Mouse (Mus musculus) hindbrain, embryonic 10.5 days (tissue): Measurements from ENCODE around the gene Aph1a. TPM values are rescaled to one million over a fixed set of nuclear protein-coding genes. Genes with fewer than 3 reads are reported as not detected.

Experiments used
- DNase-seq: peaks from one replicate; pipeline ENCODE4 v3.0.0-alpha.2; 2017; ENCODE audit warnings: low spot score
- H3K27ac ChIP-seq: fragments of 300-500 bp; sonication (generic); 2 replicates; pipeline ENCODE4 v1.5.1; 2016; ENCODE audit warnings: mild to moderate bottlenecking, moderate library complexity
- H3K27me3 ChIP-seq: fragments of 300-500 bp; sonication (generic); 2 replicates; pipeline ENCODE4 v1.6.1; 2016; ENCODE audit warnings: mild to moderate bottlenecking; ENCODE audit not compliant: poor library complexity, insufficient read depth, severe bottlenecking
- H3K36me3 ChIP-seq: fragments of 300-500 bp; sonication (generic); 2 replicates; pipeline ENCODE4 v1.6.1; 2016; ENCODE audit warnings: mild to moderate bottlenecking, moderate library complexity
- H3K4me1 ChIP-seq: fragments of 300-500 bp; sonication (generic); replicated peaks from 2 replicates; pipeline ENCODE4 v1.6.1; 2016; ENCODE audit warnings: mild to moderate bottlenecking
- H3K4me3 ChIP-seq: fragments of 300-500 bp; sonication (generic); 2 replicates; pipeline ENCODE4 v1.5.1; 2016; ENCODE audit warnings: mild to moderate bottlenecking, moderate library complexity
- H3K9me3 ChIP-seq: fragments of 300-500 bp; sonication (generic); 2 replicates; pipeline ENCODE4 v1.6.1; 2016; ENCODE audit warnings: mild to moderate bottlenecking, moderate library complexity
- WGBS: fragments of 180-500 bp; shearing (Covaris S2); methylation state at CpG from one replicate; pipeline ENCODE4 v1.1.7; 2016; 5-methylcytosine and 5-hydroxymethylcytosine counted together
- polyA plus RNA-seq: library from polyadenylated mRNA; unstranded; fragments of >200 nt; fragmentation: Nextera tagmentation; extraction: Ambion mirVana; gene quantifications from 2 replicates; pipeline ENCODE4 v1.2.1, GENCODE M21; 2016

The Aph1a gene
- polyA plus RNA-seq, 1 experiment from 2014 or later = 35.8 TPM

DNA sequence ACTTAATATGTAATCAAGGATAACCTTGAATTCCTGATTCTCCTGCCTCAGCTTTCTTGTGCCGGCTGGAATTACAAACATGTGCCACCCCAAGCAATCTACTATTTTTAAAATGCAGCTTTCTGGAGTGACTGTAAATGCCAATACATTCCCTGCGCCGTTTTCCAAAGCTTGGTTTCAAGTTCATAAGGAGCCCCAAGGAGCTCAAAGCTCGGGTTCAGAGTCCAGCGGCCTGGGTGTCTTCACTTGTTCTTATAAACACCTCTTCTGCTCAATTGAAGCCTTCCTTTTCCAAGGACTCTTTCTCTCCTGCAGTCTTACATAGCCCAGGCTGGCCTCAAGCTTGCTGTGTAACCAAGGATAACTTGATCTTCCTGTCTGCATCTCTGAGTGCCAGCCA is 27.7 kb upstream of the Aph1a start:
- no peaks in the 10 kb centered on the region for H3K27me3 ChIP-seq
- 92% methylated on average over 5 of the region's 5 CpGs for WGBS
- peaks cover 12% of the 10 kb centered on the region for H3K4me1 ChIP-seq
- no peak for DNase-seq
- H3K9me3 ChIP-seq = no peaks in the 10 kb centered on the region
- no peak overlapping the region for H3K27ac ChIP-seq
- H3K36me3 ChIP-seq = peaks cover 86% of the 10 kb centered on the region
- no peak overlapping the region for H3K4me3 ChIP-seq

DNA sequence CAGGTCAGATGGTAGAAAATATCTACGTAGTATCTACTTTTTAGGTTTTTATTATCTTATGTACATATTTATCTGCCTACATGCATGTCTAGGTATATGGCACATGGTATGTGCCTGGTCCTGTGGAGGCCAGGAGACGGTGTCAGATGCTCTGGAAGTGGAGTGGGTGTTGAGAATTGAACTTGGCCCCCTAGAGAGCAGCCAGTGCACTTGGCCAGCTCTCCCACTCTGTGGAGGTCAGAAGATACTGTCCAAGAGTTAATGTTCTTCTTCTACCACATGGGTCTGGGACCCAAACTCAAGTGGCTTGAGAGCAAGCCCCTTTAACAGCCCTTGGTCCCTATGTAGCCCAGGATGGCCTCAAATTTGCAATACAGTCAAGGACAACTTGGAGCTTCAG is 26.4 kb upstream of the Aph1a start:
- H3K9me3 ChIP-seq = no peaks in the 10 kb centered on the region
- peaks cover 74% of the 10 kb centered on the region for H3K36me3 ChIP-seq
- WGBS = 98% methylated on average over 2 of the region's 2 CpGs
- H3K27ac ChIP-seq = no peak overlapping the region
- no peak overlapping the region for H3K4me3 ChIP-seq
- peaks cover 20% of the 10 kb centered on the region for H3K4me1 ChIP-seq
- no peaks in the 10 kb centered on the region for H3K27me3 ChIP-seq
- DNase-seq = no peak

DNA sequence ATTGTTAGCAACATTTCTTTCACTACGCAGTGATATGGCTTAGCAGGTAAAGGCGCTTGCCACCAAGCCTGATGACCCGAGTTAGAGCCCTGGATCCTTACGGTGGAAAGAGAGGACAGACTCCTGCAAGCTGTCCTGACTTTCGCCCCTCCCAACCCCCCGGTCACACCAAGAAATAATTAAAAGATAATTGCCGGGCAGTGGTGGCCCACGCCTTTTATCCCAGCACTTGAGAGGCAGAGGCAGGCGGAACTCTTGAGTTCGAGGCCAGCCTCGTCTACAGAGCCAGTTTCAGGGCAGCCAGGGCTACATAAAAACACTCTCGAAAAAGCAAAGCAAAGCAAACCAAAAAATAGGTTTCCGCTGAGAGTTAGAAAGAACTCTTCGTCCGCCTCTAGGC is 22.8 kb upstream of the Aph1a start:
- H3K4me1 ChIP-seq = peaks cover 21% of the 10 kb centered on the region
- H3K27ac ChIP-seq = peak overlapping the region; percentile 89
- H3K27me3 ChIP-seq = no peaks in the 10 kb centered on the region
- H3K4me3 ChIP-seq = peak overlapping the region; percentile 80
- no peaks in the 10 kb centered on the region for H3K9me3 ChIP-seq
- 9% methylated on average over 15 of the region's 15 CpGs for WGBS
- H3K36me3 ChIP-seq = peaks cover 43% of the 10 kb centered on the region
- DNase-seq = no peak

- H3K27ac ChIP-seq = peak within 1 kb of the TSS; percentile 89
- peak within 1 kb of the TSS; percentile 80 for H3K4me3 ChIP-seq
- H3K9me3 ChIP-seq = no peaks in the 10 kb centered on the region
- peak; percentile 90 for DNase-seq
- peaks cover 21% of the 10 kb centered on the region for H3K4me1 ChIP-seq
- under 1% methylated on average over 33 of the region's 33 CpGs for WGBS
- no peaks in the 10 kb centered on the region for H3K27me3 ChIP-seq
- H3K36me3 ChIP-seq = peaks cover 39% of the 10 kb centered on the region
Observed at GRCm38 (mm10) chr3:95871392-95871867, 22.3 kb upstream of the Aph1a start, which contains the start of gene Mrps21. TSS of gene Mrps21 (minus strand) at chr3:95871519.

- Histone ChIP-seq H3K4me1 (peaks cover 21% of the 10 kb centered on the region), H3K27me3 (no peaks in the 10 kb centered on the region), H3K27ac (peak overlapping the region; percentile 62; the same call in 1 of the 2 replicates), H3K4me3 (peak overlapping the region; percentile 80), H3K36me3 (peaks cover 32% of the 10 kb centered on the region), H3K9me3 (no peaks in the 10 kb centered on the region)
- no peak for DNase-seq
- WGBS = 75% methylated on average over 7 of the region's 7 CpGs
Observed at GRCm38 (mm10) chr3:95872048-95872447, 21.7 kb upstream of the Aph1a start.

DNA sequence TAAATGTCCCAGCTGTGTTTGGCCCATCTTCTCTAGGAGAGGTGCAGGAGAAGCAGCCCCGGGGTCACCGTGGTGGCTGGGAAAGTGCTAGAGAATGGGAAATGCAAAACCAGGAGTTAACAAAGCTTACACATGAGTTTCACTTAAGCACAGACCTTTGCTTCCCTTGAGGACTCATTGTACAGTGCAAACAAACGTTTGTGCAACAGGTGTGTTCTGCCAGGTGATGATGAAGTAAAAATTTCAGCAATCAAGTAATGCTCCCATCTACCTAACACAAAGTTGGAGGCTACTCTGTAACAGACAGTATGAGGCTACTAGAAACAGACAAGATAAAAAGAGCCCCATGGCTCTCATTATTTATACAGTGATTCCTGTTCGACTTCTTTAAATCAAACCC is 14.7 kb upstream of the Aph1a start:
- no peak for DNase-seq
- Histone ChIP-seq H3K9me3 (no peaks in the 10 kb centered on the region), H3K36me3 (no peaks in the 10 kb centered on the region), H3K4me1 (peaks cover 22% of the 10 kb centered on the region), H3K27ac (no peak overlapping the region), H3K27me3 (peaks cover 3% of the 10 kb centered on the region; the same call in 1 of the 2 replicates), H3K4me3 (no peak overlapping the region)
- WGBS = 91% methylated on average over 4 of the region's 4 CpGs

DNA sequence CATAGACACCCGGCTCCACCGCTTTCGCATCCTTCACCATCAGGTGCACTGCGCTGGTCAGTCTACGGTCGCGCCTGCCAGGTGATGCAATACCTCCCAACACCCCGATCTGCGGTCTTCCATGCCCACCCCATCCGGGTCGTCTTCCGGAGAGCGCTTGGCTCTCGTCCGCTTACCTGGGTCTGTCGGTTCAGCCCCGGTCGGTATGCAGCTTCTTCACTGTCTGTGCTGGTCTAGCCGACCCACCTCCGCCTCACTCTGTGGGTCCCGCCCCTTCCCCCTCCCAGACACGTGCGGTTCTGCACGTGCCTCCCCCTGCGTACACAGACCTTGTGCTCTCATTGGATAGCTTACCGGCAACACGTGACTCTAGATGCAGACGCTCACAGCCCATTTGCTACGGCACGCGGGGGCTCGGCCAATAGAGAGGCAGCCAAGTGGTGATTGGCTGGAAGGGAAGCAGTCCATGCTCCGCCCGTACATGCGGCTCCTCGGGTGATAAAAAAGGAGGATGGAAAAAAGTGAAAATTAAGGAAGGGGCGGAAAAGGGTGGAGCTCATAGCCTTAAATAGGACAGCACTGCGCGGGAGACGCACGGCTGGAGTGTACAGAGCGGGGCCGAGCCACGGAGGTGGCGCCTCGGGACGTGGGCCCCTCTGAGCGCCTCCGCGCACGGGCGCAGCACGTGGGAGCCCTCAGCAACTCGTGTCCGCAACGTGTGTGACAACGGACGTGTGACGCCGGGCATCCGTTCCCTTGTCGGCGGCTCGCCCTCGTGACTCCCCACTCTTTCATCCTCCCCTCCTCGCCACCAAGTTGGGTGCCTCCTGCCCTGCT is 11.6 kb upstream of the Aph1a start, which contains the start of gene Ciart:
Ciart (minus strand) TSS at position 273 of the 837 bp plus-strand sequence.
- peak; percentile 96 for DNase-seq
- Histone ChIP-seq H3K27me3 (peaks cover 3% of the 10 kb centered on the region; the same call in 1 of the 2 replicates), H3K9me3 (no peaks in the 10 kb centered on the region), H3K4me3 (peak within 1 kb of the TSS; percentile 67), H3K4me1 (peaks cover 22% of the 10 kb centered on the region), H3K27ac (peak within 1 kb of the TSS; percentile 81), H3K36me3 (no peaks in the 10 kb centered on the region)
- WGBS = 1% methylated on average over 66 of the region's 66 CpGs

- peak; percentile 61 for DNase-seq
- no peaks in the 10 kb centered on the region for H3K36me3 ChIP-seq
- H3K4me1 ChIP-seq = peaks cover 22% of the 10 kb centered on the region
- H3K27me3 ChIP-seq = peaks cover 3% of the 10 kb centered on the region; the same call in 1 of the 2 replicates
- WGBS = 2% methylated on average over 24 of the region's 24 CpGs
- no peaks in the 10 kb centered on the region for H3K9me3 ChIP-seq
- peak overlapping the region; percentile 67 for H3K4me3 ChIP-seq
- H3K27ac ChIP-seq = peak overlapping the region; percentile 81
Observed at GRCm38 (mm10) chr3:95882816-95883425, 10.8 kb upstream of the Aph1a start.

- peaks cover 22% of the 10 kb centered on the region for H3K4me1 ChIP-seq
- H3K27ac ChIP-seq = no peak overlapping the region
- no peaks in the 10 kb centered on the region for H3K36me3 ChIP-seq
- DNase-seq = no peak
- WGBS = 86% methylated on average over 5 of the region's 5 CpGs
- peaks cover 3% of the 10 kb centered on the region; the same call in 1 of the 2 replicates for H3K27me3 ChIP-seq
- no peak overlapping the region for H3K4me3 ChIP-seq
- H3K9me3 ChIP-seq = no peaks in the 10 kb centered on the region
Observed at GRCm38 (mm10) chr3:95884400-95884799, 9.4 kb upstream of the Aph1a start.

DNA sequence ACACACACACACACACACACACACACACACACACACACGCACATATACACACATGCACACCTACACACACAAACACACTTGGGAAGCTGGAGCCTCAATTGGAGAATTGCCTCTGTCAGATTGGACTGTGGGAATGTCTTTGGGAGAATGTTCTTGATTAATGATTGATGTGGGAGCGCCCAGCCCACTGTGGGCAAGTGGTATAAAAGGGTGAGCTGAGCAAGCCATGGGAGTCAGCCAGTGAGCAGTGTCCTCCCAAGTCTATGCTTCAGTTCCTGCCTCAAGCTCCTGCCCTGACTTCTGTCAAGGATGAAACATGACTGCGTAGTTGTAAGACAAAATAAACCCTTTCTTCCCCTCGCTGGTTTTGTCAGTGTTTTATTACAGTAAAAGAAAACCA is 6.2 kb upstream of the Aph1a start:
- Histone ChIP-seq H3K36me3 (no peaks in the 10 kb centered on the region), H3K9me3 (no peaks in the 10 kb centered on the region), H3K27me3 (no peaks in the 10 kb centered on the region), H3K27ac (no peak overlapping the region), H3K4me1 (peaks cover 23% of the 10 kb centered on the region), H3K4me3 (no peak overlapping the region)
- no peak for DNase-seq
- WGBS = 83% methylated on average over 4 of the region's 4 CpGs

DNA sequence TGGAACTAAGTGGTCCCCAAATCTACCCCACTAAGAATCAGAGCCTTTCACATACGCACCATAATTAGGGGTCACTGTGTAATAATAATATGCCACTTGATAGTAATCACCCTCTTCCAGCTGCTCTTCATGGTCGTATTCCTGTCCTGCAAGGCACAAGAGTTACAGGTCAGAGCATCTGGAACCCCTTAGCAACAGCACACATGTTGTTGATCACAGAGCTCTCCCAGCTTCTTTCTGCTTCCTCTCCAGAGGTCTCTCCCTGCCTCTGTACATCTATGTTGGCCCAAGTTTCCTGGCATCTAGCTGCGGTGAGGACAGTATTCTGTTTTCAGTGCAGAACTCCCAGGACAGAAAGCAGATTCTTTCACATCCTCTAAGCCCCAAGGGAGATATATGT is 4.1 kb upstream of the Aph1a start:
- no peak for DNase-seq
- H3K4me1 ChIP-seq = peaks cover 33% of the 10 kb centered on the region
- H3K9me3 ChIP-seq = no peaks in the 10 kb centered on the region
- H3K27ac ChIP-seq = no peak overlapping the region
- H3K36me3 ChIP-seq = no peaks in the 10 kb centered on the region
- no peak overlapping the region for H3K4me3 ChIP-seq
- no peaks in the 10 kb centered on the region for H3K27me3 ChIP-seq
- WGBS = 76% methylated on average over 3 of the region's 3 CpGs

GRCm38 (mm10) chr3:95891211-95892065 is 2.3 kb upstream of the Aph1a start, which contains the start of gene BC028528:
TSS of gene BC028528 (minus strand) at chr3:95892005.
- WGBS = 21% methylated on average over 12 of the region's 12 CpGs
- peak within 1 kb of the TSS; percentile 77 for H3K4me3 ChIP-seq
- DNase-seq = peak; percentile 34
- H3K27ac ChIP-seq = peak within 1 kb of the TSS; percentile 87
- H3K9me3 ChIP-seq = no peaks in the 10 kb centered on the region
- H3K27me3 ChIP-seq = no peaks in the 10 kb centered on the region
- H3K4me1 ChIP-seq = peaks cover 44% of the 10 kb centered on the region
- peaks cover 7% of the 10 kb centered on the region; the same call in 1 of the 2 replicates for H3K36me3 ChIP-seq
